Mouse (Mus musculus) gastrocnemius, adult 18-20 months (tissue): ENCODE data around the gene Rhbdf2. TPM values are rescaled to one million over a fixed set of nuclear protein-coding genes. Genes with fewer than 3 reads are reported as not detected.
"Not testable (repeated sequence)": the region's sequence is repeated elsewhere in the genome, so short reads cannot be mapped to it uniquely, and the experiment has no call there.

ENCODE experiments used
- DNase-seq: peaks from one replicate; pipeline ENCODE4 v3.0.0; 2021; ENCODE audit warnings: low spot score
- total RNA-seq, 2 experiments: library from RNA; stranded (reverse); gene quantifications; 2 replicates each; pipeline ENCODE4 v1.2.3; 2021

Rhbdf2 gene
- total RNA-seq, 2 experiments from 2014 or later: 11.2 to 11.9 TPM

DNA sequence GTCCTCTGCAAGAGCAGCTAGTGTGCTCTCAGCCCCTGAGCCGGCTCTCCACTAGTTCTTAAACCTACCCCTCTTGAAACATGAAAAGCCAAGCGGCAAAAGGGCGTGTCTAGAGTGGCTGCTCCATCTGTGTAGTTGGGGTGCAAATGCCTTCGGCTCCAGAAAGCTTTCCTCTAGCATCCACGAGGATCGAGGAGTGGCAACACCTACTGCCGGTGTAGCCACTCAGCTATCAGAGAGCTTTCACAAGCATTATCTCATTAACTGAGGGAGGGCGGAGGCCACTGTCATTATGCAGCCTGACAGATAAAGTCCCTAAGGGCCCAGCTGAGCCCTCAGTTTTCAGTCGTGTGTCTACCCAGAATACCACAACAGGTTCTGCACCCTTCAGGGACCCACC lies 6.7 kb downstream of the Rhbdf2 start:
- DNase-seq: no peak

DNA sequence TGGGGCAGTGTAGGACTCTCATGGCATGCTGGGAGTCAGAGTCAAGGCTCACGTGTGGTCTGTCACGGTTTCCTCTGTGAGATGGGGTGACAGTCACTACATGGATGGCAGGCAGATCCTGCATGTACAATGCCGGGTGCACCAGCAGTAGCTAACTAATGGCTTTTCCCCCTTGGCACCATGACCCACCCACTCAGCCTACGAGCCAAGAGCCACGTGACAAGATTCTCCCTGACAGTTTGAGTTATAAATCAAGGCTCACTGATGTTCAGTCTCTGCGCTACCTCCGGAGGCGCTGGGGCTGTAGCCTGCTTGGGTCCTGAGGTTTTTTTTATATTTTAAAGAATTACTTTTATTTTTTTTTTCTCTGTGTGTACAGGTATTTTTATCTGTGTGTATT lies 7.3 kb downstream of the Rhbdf2 start:
- DNase-seq: no peak

DNA sequence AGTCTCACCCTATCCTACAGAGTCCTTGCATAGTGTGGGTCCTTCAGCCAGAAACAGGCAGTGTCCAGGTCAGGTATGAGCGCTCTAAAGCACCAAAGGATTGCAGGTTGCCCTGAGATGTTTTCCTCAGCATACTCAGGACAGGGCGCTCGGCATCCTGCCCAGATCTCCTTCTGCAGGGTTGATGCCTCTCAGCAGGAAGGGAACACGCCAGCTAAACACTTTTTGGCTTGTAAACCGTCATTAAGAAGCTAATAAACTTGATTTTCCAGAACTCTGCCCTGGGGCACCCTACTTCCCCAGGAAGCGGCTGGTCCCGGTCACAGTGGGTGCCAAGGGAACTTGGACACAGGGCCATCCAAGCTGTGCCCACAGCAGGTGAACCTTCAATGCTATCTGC lies 7.7 kb downstream of the Rhbdf2 start:
- DNase-seq: peak; percentile 47

DNA sequence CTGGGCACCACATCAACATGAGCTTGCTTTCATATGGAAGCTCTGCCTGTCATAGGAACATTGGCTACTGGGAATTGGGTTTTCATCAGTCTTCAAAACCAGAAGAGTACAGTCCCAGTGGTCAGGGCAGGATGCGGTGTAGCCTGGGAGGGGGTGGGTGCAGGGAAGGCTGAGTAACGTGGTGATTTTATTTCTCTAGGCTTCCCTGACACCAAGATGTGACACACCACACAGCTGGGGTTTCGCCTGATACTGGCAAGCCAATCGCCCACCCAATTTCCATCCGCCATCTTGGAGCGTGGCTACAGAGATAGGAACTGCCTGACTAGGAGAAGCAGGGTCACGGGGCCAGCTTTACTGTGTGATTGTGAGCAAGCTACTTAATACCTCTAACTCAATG lies 8.2 kb downstream of the Rhbdf2 start:
- DNase-seq: no peak

DNA sequence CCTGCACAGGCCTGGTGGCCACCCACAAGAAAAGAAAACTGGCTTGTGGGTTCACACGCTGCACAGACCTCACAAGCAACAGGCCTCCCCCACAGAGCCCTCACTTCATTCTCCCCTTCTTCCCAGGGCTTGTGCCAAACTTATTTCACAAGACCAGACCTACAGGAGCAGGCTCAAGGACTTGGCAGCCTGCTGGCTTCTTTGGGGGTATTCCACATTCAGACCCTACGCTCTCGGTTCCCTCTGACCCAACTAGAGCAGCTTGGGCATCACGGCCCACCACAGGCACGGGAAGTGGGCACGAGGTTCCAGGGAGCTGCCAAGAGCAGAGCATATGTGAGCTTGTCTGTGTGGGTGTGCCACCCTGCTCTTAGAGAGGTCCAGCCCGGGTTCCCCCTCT lies 9.2 kb downstream of the Rhbdf2 start:
- DNase-seq: peak; percentile 39

DNA sequence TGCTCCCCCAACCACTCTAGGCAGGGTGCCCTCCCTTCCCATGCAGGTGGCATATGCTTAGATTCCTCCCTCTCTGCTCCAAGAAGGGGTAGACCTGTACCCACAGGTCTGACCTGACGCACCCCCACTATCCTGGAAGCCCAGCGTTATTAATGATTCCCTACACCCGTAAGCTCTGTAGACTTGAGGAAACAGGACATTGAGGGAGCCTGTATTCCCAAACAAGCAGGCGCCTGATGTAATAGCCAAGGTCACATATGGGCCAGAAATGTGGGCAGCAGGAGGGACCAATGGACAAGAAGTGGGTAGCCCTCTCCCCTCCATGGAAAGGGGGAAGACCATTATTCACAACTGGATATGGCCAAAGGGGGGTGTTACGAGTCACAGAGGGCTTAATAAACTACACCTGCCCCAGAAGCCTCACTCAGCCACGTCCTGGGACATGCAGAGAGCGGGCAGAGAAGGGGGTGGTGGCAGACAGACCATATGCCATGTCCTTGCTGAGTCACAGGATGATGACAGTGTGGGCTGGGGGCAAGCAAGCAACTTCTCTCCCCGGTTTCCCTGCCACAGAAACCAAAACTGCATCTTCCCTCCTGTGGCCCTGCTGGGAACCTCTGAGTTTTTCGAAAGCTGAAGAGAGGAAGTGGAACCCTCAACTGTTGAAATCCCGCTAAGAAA lies 10.2 kb downstream of the Rhbdf2 start:
- DNase-seq: no peak

DNA sequence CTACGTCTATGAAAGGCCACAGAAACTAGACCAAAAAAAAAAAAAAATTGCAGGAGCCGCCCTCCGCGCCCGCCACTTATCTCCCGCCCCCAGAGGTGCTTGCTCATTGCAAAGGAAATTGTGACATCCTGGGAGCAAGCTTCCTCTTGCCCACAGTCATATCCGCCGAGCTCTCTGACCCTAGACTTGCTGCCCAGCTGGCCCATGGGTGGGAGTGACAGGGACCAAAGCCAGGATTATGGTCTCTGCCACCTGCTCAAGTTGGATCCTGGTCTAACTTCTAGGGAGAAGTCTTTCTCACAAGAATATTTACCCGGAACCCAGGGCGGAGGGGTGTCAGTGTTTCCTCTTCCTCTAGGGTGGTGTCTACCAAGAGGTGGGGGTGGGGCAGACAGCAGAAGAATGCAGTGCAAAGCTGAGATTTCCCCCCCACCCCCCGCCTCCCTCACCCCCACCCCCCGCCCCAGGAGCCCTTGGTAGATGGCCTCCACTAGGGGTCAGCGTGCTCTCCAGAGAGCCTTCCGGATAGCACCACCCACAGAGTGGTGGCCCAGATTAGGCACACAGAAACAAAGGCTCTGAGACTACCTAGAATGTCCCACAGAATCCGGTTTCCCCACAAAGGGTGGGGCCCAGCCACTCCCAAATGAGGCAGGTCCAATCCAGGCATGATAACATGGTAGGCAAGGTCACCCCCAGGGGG lies 10.9 kb downstream of the Rhbdf2 start:
- DNase-seq: peak; percentile 27

DNA sequence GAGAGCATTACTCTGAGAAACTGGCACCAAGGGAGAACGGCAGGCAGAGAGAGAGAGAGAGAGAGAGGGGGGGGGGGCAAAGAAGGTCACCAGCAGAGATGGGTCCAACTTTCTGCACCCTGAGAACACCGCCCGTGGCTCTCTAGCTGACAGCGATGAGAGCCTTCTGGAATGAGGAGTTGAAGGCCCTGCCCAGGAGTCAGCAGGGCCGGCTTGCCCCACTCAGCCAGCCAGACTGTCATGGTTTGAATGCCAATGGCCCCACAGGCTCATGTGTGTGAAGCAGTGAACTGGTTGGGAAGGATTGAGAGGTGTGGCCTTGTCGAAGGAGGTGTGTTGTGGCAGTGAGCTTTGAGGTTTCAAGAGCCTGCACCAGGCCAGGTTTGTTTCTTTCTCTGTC lies 13.6 kb downstream of the Rhbdf2 start:
- DNase-seq: no peak

DNA sequence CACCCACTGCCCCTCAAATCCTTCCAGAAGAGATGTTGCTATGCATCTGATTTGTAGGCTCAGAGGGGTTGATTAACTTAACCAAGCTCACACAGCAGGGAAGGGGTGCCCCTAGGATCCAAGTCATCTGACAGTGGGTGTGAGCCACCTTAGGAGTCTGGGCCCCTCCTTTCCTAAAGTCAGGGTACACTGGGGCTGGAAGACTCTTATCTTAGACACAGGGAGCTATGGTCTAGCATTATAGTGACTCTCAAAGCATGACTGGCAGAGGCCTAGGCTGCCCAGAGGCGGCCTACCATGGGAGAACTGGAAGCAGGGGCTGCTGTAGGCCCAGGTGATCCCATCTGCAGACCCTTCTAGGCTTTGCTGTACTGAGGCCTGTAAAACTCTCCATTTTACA lies 14.3 kb downstream of the Rhbdf2 start:
- DNase-seq: no peak

DNA sequence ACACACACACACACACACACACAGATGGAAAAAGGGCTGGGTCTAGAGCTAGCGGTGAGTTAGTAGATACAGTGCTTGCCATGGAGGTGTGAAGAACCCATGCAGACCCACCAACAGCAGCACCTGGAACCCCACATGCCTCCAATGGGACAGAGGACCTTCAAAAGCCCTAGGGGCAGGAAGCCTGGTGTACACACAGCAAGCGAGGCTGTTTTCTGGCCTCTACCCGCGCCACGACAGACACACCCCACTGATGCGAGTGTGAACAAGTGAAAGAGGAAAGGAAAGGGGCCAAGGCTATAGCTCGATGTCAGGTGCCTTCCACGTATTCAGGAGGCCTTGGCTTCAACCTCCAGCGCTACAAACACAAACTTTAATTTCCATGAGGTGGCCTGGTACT lies 14.9 kb downstream of the Rhbdf2 start:
- DNase-seq: no peak

DNA sequence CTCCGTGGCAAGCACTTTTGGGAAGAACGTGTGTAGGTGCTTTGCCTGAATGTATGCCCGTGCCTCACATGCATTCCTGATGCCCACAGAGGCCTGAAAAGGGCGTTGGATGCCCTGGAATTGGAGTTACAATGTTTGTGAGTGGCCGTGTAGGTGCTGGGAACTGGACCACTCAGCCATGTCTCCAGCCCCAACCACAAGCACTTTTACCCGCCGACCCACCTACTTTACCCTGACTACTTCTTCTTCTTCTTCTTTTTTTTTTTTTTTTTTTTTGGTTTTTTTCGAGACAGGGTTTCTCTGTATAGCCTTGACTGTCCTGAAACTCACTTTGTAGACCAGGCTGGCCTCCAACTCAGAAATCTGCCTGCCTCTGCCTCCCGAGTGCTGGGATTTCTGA lies 15.7 kb downstream of the Rhbdf2 start:
- not testable (repeated sequence) for DNase-seq

DNA sequence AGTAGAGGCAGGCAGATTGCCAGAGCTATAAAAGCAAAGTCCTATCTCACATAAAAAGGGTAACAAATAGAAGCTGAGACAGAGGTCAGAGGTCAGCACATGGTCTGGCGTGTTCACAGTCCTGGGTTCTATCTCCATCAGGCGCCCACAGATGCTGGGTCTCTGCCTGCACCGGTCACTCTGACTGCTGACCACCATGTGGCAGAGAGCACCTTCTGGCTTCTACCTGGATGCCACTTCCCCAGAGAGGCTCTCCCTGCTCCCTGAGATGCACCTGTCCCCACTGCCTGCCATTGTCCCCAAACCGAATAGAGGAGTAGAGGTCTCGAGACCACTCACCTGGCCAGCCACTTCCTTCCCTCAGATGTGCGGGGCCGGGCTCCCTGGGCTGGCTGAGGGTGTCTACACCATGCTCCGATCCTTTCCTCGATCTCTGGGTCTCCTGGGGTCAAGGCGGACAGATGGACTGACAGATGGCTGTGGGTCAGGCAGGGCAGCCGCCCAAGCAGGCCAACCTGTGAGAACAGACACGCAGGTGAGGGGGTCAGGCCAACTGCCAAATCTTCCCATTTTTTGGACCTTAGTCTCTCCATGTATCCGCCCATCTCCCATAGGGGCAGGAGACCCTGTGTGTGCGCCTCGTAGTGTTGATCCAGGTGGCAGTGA lies 16.7 kb downstream of the Rhbdf2 start:
- no peak for DNase-seq

DNA sequence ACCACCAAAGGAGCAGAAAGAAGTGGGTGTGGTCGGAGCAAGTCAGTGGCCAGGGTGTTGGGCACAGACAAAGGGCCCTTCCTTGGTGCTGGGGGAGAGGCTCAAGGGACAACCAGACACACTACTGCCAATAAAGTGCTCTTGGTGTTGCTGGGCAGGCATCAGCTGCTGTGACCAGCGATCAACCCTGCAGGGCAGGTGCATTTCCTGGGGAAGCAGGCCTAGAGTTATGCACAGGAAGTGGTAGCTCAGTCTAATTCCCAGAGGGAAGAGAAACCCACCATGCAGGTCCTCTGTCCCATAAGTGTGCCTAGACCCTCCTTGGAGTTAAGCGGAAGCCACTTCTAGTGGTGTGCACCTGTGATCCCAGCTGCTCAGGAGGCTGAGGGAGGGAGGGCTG lies 19.1 kb downstream of the Rhbdf2 start:
- no peak for DNase-seq

DNA sequence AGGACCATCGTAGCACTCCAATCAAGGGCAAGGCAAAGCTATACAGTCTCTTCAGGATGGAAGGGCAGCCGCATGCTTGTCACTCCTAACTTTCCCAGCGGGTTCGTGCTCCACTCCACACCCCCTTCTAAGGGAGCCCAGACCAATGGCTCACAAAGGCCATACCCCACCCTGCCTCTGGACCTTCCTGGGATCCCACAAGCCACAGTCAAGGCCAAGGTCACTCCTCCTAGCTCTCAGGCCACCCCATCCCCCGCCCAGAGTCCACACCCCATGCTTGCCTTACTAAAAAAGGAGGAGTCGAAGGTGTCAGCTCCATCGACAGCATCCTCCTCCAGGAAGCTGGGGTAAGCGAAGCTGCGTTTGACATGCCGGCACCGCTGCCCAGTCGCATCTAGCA lies 22.7 kb downstream of the Rhbdf2 start:
- no peak for DNase-seq

DNA sequence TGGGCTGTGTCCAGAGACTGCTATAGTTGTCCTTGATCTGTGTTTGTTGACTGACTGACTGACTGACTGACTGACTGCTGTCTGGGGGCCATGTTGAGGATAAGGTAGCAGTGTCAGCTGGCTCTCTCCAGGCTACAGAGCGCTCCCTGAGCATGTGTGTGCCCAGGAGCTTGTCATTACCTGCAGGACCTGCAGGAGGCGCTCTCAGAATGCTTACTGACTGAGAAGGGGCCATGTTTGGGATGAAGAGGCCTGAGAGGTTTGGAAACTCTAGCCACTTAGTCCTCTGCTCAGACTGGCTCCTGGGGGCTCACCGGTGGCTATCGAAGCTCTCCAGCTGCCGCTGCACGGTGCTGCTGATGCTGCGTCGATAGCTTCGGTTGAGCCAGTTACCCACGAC lies 23.5 kb downstream of the Rhbdf2 start:
- peak; percentile 32 for DNase-seq

DNA sequence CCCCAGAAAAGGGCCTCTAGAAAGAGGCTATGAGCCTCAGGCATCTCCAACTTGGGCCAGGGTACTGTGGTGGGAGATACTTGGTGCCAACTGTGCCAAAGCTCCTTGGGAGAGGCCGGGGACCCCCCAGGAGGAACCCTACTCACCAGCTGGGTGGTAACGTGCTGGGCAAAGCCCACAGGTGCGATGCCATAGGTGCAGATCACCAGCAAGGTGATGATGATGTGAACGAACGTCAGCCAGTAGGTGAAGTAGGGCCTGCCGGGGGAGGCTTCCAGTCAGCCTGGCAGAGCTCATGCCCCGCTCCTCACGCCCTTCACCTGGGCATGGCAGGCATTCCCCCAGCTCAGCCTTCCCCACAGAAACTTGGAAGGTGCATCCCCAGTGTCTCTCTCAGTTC lies 24.8 kb downstream of the Rhbdf2 start:
- no peak for DNase-seq

DNA sequence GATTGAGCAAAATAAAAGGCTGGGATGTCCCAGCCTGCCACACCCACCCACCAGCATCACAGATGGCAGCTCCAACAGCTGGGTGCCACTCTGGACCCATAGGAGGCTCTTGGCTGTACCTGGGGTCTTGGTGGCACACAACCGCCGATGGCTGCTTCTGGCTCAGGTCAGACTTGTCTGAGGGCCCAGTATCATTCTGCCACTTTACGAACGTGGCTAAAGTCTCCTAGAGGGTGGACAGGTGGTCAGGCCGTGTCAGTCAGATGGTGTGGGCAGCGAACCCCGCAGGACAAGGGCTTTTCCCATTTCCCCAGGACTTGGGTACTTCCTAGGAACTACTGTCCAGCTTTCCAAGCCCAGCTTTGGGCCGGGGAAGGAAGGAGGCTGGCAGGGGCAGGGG lies 25.7 kb downstream of the Rhbdf2 start:
- no peak for DNase-seq

DNA sequence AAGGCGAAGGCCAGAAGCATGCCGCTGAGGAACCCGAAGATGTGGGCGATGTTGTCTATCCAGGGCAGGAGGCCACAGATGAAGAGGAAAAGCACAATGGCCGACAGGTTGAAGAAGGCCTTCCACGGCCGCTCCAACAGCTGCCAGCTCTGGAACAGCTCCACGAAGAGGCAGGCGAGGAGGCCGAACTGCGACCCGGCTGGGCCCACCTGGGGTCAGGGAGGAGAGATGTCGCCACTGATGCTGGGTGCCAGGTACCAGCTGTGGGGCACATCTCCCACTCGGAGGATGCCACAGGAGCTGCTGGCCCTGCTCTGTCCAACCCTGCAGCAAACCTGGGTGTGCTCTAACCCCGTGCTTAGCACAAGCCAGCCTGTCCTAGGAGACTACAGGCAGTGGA lies 27.6 kb downstream of the Rhbdf2 start:
- DNase-seq: no peak

DNA sequence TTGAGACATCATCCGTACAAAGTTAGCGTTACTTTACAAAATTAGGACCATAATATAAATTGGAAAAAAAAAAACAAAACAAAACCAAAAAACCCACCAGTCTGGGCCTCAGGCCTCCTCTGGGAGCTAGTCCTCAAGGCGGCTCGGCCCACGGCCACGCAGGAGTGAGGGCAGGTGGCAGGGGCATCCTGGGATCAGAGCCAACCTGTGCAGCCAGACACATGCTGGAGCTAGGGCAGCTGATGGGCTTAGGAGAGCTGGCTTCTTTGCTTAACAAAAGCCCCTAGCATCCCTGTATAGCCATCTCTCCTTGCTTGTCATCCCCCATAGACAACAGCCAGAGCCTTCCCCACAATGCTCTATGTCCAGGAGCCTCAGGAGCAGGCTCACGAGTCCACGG lies 28.6 kb downstream of the Rhbdf2 start:
- DNase-seq: no peak

DNA sequence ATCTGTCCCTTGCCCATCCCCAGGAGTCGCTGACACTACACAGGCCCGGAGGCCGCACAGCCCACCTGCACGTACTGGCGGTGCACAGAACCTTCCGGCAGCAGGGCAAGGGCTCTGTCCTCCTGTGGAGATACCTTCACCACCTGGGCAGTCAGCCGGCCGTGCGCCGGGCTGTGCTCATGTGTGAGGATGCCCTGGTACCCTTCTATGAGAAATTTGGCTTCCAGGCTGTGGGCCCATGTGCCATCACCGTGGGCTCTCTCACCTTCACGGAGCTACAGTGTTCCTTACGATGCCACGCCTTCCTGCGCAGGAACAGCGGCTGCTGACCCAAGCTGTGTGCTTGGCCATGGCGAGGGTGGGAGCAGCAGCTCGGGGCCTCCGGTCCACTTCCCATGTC lies 30.1 kb downstream of the Rhbdf2 start:
- no peak for DNase-seq

DNA sequence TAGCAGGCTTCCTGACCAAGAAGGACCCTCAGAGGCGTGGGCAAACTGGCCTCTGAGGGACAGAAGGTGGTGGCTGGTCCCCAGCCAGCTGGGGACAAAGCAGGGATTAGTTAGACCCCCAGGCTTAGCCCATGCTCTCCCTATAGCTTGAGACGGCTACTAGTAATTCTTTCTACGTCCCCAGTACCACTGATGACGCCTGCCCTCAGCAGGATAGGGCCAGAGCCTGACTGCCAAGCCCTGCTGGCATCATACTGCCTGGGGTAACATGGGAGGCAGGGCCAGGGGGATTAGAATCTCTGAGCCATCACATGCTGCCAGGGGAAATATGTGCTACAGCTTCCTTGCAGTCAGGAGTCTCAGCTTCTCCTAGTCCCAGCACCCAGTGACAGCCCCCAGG lies 33.5 kb downstream of the Rhbdf2 start:
- DNase-seq: no peak

DNA sequence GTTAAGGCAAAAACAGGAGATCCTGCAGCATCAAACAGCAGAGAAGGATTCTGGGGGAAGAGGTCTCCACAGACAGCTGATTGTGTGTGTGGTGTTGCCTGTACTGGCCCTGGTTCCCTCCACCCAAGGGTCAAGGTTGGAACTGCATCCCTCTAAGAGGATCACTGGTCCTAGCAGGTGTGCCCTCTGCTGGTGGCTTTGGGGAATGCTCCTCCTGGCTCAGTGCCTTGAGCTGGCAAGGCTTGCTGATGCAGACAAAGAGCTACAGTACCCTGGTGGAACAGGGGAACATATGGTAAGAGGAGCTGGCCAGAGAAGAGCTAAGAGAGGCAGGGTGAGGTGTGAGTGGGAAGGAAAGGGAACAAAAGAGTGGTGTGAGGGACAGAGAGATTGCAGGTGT lies 34.4 kb downstream of the Rhbdf2 start:
- peak; percentile 96 for DNase-seq

DNA sequence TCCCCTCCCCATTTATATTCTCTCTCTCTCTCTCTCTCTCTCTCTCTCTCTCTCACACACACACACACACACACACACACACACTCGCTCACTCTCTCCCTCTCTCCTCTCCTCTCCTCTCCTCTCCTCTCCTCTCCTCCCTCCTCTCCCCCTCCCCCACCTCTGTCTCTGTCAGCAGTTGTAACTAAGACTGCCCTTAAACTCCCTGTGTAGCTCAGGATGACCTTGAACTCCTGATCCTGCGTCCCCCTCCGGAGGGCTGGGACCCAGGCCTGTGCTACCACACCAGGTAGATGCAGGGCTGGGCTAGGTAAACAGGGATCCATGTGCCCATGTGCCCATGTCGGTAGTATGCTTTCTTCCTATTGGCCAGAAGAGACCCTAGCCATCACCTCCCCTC lies 35.2 kb downstream of the Rhbdf2 start:
- no peak for DNase-seq
